In genomic region chr4:55306636-55307035, GRCm38 (mm10) we compare ENCODE assay signal across 21 mouse cellular contexts.
"Had no signal": no experiment of that assay in that cellular context is flagged by ENCODE, and none has a peak within 500 bp of the region (broad histone marks: within the 10 kb centered on the region; RNA-seq: fewer than 3 reads in every experiment).

No protein-coding gene starts in this region.

- H3K27ac ChIP-seq: midbrain, embryonic 10.5 days; midbrain, embryonic 12.5 days; neural tube, embryonic 13.5 days; neural tube, embryonic 15.5 days; stomach, embryonic 15.5 days; stomach, postnatal 0 days had no signal

- H3K36me3 ChIP-seq: midbrain, embryonic 10.5 days; midbrain, embryonic 12.5 days; neural tube, embryonic 15.5 days; stomach, embryonic 15.5 days had no signal

- ATAC-seq: midbrain, embryonic 16.5 days had no signal

- H3K27me3 ChIP-seq: midbrain, embryonic 12.5 days; neural tube, embryonic 13.5 days; neural tube, embryonic 15.5 days; stomach, embryonic 15.5 days had no signal

- H3K4me3 ChIP-seq: midbrain, embryonic 10.5 days; midbrain, embryonic 12.5 days; myocyte; neural tube, embryonic 13.5 days; neural tube, embryonic 15.5 days; stomach, embryonic 15.5 days had no signal

- DNase-seq: lung, adult 18-20 months; lung, embryonic 14.5 days; lung, postnatal 10 days; lung, postnatal 4 days; midbrain, embryonic 14.5 days; retina, postnatal 1 day; right cerebral cortex, adult 18-20 months; right cerebral cortex, postnatal 25 days; right cerebral cortex, postnatal 4 days; spleen, adult 18-20 months; thymus, adult 2 months; thymus, postnatal 25 days; thymus, postnatal 4 days had no signal

- H3K4me2 ChIP-seq: lung, embryonic 14.5 days; midbrain, embryonic 12.5 days; neural tube, embryonic 13.5 days; neural tube, embryonic 15.5 days; stomach, embryonic 15.5 days had no signal

- H3K9me3 ChIP-seq: midbrain, embryonic 12.5 days; neural tube, embryonic 15.5 days; stomach, embryonic 15.5 days had no signal

- H3K4me1 ChIP-seq: midbrain, embryonic 10.5 days; midbrain, embryonic 12.5 days; neural tube, embryonic 13.5 days; neural tube, embryonic 15.5 days; stomach, embryonic 15.5 days had no signal

- H3K9ac ChIP-seq: lung, embryonic 14.5 days; midbrain, embryonic 12.5 days; neural tube, embryonic 13.5 days; neural tube, embryonic 15.5 days; stomach, embryonic 15.5 days had no signal
